Comparison of ENCODE assay signal across 27 mouse cellular contexts in the genomic region with DNA sequence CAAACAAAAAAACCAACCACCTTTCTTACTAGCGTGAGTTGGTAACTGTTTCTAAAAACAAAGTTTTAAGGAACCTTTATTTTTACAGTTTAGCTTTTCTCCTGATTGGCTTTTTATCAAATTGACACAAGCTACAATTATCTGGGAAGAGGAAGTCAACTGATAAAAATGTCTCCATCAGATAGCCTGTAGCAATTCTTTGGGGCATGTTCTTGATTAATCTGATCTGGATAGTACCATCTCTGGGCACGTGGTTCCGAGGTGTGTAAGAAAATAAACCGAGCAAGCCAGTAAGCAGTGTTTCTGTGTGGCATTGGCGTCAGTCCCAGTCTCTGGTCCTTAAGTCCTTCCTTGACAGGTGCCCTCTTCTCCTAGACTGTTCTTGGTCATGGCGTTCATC.
"Had no signal": no experiment of that assay in that cellular context is flagged by ENCODE, and none has a peak within 500 bp of the region (broad histone marks: within the 10 kb centered on the region; RNA-seq: fewer than 3 reads in every experiment).

No protein-coding gene starts in this region.

- ATAC-seq: forebrain, embryonic 13.5 days; forebrain, embryonic 14.5 days; forebrain, embryonic 15.5 days; forebrain, embryonic 16.5 days; forebrain, postnatal 0 days had no signal

- DNase-seq: cerebellum, adult 9-10 months; cerebellum, adult 9-11 months; cerebellum, postnatal 10 days; cerebellum, postnatal 14 days; cerebellum, postnatal 25 days; cerebellum, postnatal 36 days; embryo, embryonic 11 days; forebrain, postnatal 0 days; gastrocnemius, adult 2 months; gastrocnemius, postnatal 10 days; gastrocnemius, postnatal 14 days; gastrocnemius, postnatal 25 days; gastrocnemius, postnatal 36 days; heart, adult 18-20 months; heart, adult 2 months had no signal

- H3K4me1 ChIP-seq: forebrain, embryonic 10.5 days; forebrain, embryonic 12.5 days; forebrain, embryonic 13.5 days; forebrain, embryonic 15.5 days; heart, embryonic 10.5 days had no signal

- H3K27me3 ChIP-seq: embryonic facial prominence, embryonic 12.5 days; embryonic facial prominence, embryonic 13.5 days; embryonic facial prominence, embryonic 15.5 days; forebrain, embryonic 12.5 days; forebrain, embryonic 13.5 days; forebrain, embryonic 15.5 days had no signal

- H3K4me3 ChIP-seq: embryonic facial prominence, embryonic 10.5 days; embryonic facial prominence, embryonic 12.5 days; embryonic facial prominence, embryonic 13.5 days; embryonic facial prominence, embryonic 15.5 days; erythroblast, embryonic 14.5 days; forebrain, embryonic 10.5 days; forebrain, embryonic 12.5 days; forebrain, embryonic 13.5 days; forebrain, embryonic 15.5 days; gastrocnemius, adult 2 months; heart, adult 2 months; heart, embryonic 10.5 days had no signal

- H3K27ac ChIP-seq: embryonic facial prominence, embryonic 10.5 days; embryonic facial prominence, embryonic 12.5 days; embryonic facial prominence, embryonic 13.5 days; embryonic facial prominence, embryonic 15.5 days; forebrain, embryonic 10.5 days; forebrain, embryonic 12.5 days; forebrain, embryonic 13.5 days; forebrain, embryonic 15.5 days; gastrocnemius, adult 2 months; heart, adult 2 months; heart, embryonic 10.5 days had no signal

- H3K4me2 ChIP-seq: embryonic facial prominence, embryonic 12.5 days; embryonic facial prominence, embryonic 13.5 days; embryonic facial prominence, embryonic 15.5 days; forebrain, embryonic 12.5 days; forebrain, embryonic 13.5 days; forebrain, embryonic 15.5 days had no signal

- H3K9ac ChIP-seq: embryonic facial prominence, embryonic 12.5 days; embryonic facial prominence, embryonic 13.5 days; embryonic facial prominence, embryonic 15.5 days; forebrain, embryonic 12.5 days; forebrain, embryonic 13.5 days; forebrain, embryonic 15.5 days; forebrain, postnatal 0 days had no signal

- H3K9me3 ChIP-seq: embryonic facial prominence, embryonic 10.5 days; embryonic facial prominence, embryonic 12.5 days; embryonic facial prominence, embryonic 13.5 days; embryonic facial prominence, embryonic 15.5 days; forebrain, embryonic 10.5 days; forebrain, embryonic 12.5 days; forebrain, embryonic 13.5 days; forebrain, embryonic 15.5 days; heart, embryonic 10.5 days had no signal
